Mouse (Mus musculus) stomach, embryonic 14.5 days (tissue): ENCODE measurements around the gene Uvrag. TPM values are rescaled to one million over a fixed set of nuclear protein-coding genes. Genes with fewer than 3 reads are reported as not detected.
A peak's percentile ranks its signal among the peaks of the same experiment; 100 is the strongest.

Experiments used
- ATAC-seq: fragments of 200-750 bp; cut with Nextera tagmentation; 2 replicates; pipeline ENCODE4 v1.8.0; 2017; ENCODE audit warnings: low read depth, moderate TSS enrichment; ENCODE audit not compliant: insufficient number of reproducible peaks, insufficient read depth, low FRiP score
- H3K27ac ChIP-seq: fragments of 300-500 bp; sonication (generic); 2 replicates; pipeline ENCODE4 v1.5.1; 2014; ENCODE audit warnings: mild to moderate bottlenecking, low read length, moderate library complexity, mixed read lengths
- H3K27me3 ChIP-seq: fragments of 300-500 bp; sonication (generic); 2 replicates; pipeline ENCODE4 v1.6.1; 2014; ENCODE audit warnings: low read length, control low read depth, mixed read lengths; ENCODE audit not compliant: control insufficient read depth, insufficient read depth
- H3K36me3 ChIP-seq: fragments of 300-500 bp; sonication (generic); 2 replicates; pipeline ENCODE4 v1.6.1; 2014; ENCODE audit warnings: mild to moderate bottlenecking, control low read depth, low read length, moderate library complexity, mixed read lengths; ENCODE audit not compliant: control insufficient read depth, insufficient read depth
- H3K4me1 ChIP-seq: fragments of 300-500 bp; sonication (generic); 2 replicates; pipeline ENCODE4 v1.6.1; 2014; ENCODE audit warnings: low read length, control low read depth, mixed read lengths; ENCODE audit not compliant: control insufficient read depth, insufficient read depth
- H3K4me2 ChIP-seq: fragments of 300-500 bp; sonication (generic); replicated peaks from 2 replicates; pipeline ENCODE4 v1.6.1; 2014; ENCODE audit warnings: low read depth, low read length, control low read depth
- H3K4me3 ChIP-seq: fragments of 300-500 bp; sonication (generic); 2 replicates; pipeline ENCODE4 v1.5.1; 2014; ENCODE audit warnings: low read depth, low read length, control low read depth
- H3K9ac ChIP-seq: fragments of 300-500 bp; sonication (generic); replicated peaks from 2 replicates; pipeline ENCODE4 v1.6.1; 2014; ENCODE audit warnings: low read depth, mild to moderate bottlenecking, control low read depth, low read length, moderate library complexity, mixed read lengths
- H3K9me3 ChIP-seq: fragments of 300-500 bp; sonication (generic); 2 replicates; pipeline ENCODE4 v1.6.1; 2016; ENCODE audit warnings: low read depth, low read length, control low read depth; ENCODE audit not compliant: control insufficient read depth
- WGBS: fragments of 180-500 bp; shearing (Covaris S2); extraction: QIAGEN DNeasy Blood & Tissue Kit; methylation state at CpG from one replicate; pipeline ENCODE4 v1.1.7; 2014; 5-methylcytosine and 5-hydroxymethylcytosine counted together
- polyA plus RNA-seq: library from polyadenylated mRNA; unstranded; fragments of >200 nt; fragmentation: Nextera tagmentation; extraction: Ambion mirVana; gene quantifications from 2 replicates; pipeline ENCODE4 v1.2.1, GENCODE M21; 2014

The Uvrag gene
- polyA plus RNA-seq, 1 experiment from 2014 or later = 23.9 TPM

DNA sequence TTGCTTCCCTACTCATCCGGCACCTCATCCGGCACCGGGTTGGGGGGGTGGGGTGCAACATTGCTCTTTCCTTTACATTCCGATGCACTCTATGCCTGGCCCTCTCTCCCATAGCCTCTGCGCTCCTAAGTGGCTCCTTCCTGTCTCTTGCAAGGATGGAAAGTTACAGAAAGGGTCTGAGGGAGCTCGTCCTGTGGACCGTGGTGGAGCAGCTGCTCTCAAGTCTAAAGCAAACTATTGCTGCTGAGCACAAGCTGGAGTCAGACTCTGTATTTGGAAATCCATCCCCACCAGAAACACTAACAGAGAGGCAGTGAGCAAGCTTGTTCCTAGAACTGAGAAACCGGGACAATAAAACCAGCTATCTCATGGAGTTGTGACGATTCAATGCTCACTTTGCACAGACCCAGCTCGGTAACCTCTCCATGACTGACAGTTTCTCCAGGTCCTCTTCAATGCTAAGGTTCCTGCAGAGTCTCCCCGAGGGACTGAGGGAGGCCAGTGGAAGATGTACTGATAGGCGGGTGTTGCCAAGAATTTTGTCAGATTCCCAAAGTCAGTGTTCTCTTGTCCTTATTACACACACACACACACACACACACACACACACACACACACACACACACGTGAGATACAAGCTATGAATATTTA lies 975 bp downstream of the Uvrag start:
- Histone ChIP-seq H3K36me3 (no peaks in the 10 kb centered on the region), H3K27me3 (no peaks in the 10 kb centered on the region), H3K27ac (peak overlapping the region; percentile 86; the same call in 1 of the 2 replicates), H3K9me3 (no peaks in the 10 kb centered on the region), H3K4me3 (peak overlapping the region; percentile 97), H3K4me1 (peaks cover 9% of the 10 kb centered on the region; the same call in 1 of the 2 replicates), H3K9ac (peak overlapping the region; percentile 85), H3K4me2 (peak overlapping the region; percentile 70)
- under 1% methylated on average over 13 of the region's 13 CpGs for WGBS
- ATAC-seq = no peak

DNA sequence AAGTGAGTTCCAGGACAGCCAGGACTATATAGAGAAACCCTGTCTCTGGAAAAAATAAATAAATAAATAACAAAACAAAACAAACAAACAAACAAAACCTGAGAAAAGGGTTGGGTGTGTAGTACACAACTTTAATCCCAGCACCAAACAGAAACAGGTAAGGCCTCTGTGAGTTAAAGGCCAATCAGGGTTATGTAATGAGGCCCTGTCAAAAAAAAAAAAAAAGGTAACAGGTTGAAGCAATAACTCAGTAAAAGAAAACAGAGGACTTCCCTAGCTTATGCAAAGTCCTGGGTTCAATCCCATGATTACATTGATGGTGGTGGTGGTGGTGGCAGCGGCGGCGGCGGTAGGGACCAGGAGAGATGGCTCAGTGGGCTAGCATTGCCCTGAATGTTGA lies 3.4 kb downstream of the Uvrag start:
- no peak overlapping the region for H3K27ac ChIP-seq
- no peak overlapping the region for H3K4me3 ChIP-seq
- H3K4me2 ChIP-seq = no peak overlapping the region
- no peaks in the 10 kb centered on the region for H3K9me3 ChIP-seq
- H3K4me1 ChIP-seq = peaks cover 13% of the 10 kb centered on the region
- no peak for ATAC-seq
- WGBS = 99% methylated on average over 4 of the region's 4 CpGs
- no peak overlapping the region for H3K9ac ChIP-seq
- no peaks in the 10 kb centered on the region for H3K27me3 ChIP-seq
- no peaks in the 10 kb centered on the region for H3K36me3 ChIP-seq

DNA sequence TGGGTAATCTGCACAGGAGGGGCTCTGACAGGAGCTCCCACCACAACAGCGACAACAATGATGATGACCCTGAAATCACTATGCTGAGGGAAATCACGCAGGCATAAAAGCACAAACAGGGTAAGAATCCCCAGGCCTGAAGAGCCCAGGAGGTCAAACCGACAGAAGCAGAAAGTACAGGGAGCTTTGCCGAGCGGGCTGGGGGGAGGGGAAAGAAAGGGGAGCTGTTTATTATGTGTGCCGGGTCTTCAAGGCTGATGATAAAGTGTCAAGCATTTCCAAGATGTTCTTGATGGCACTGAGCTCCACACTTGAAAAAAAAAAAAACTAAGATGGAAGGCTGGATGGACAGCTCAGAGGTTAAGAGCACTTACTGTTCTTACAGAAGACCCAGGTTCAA lies 4.2 kb downstream of the Uvrag start:
- no peak overlapping the region for H3K4me2 ChIP-seq
- peaks cover 19% of the 10 kb centered on the region for H3K4me1 ChIP-seq
- 46% methylated on average over 6 of the region's 6 CpGs for WGBS
- H3K27me3 ChIP-seq = no peaks in the 10 kb centered on the region
- no peak overlapping the region for H3K27ac ChIP-seq
- no peak overlapping the region for H3K9ac ChIP-seq
- H3K9me3 ChIP-seq = no peaks in the 10 kb centered on the region
- no peak for ATAC-seq
- H3K36me3 ChIP-seq = no peaks in the 10 kb centered on the region
- no peak overlapping the region for H3K4me3 ChIP-seq

DNA sequence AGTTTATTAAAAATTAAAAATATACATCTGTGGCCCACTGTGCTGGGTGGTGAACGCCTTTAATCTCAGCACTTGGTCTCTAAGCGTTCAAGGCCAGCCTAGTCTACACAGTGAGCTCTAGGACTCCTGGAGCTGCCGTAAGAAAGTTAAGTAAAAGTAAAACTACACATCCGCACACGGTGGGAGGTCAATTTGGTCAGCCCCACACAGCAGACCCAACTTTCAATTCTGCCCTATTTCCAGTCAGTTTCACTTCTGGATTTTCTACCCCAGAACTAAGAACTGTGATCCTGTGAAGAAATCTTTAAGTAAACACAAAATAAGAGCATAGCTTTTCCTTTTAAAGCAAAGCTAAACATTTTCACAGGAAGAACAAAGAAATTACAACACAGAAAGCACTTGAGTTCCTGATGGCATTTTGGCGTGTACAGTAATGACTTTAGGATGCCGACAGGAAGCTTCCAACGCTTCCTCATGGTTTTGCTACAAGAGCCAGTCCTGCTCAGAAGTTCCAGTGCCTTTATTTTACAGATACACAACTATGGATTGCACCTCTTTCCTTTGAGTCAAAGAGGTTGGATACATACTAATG lies 7.0 kb downstream of the Uvrag start:
- Histone ChIP-seq H3K36me3 (no peaks in the 10 kb centered on the region), H3K9ac (no peak overlapping the region), H3K4me1 (peaks cover 24% of the 10 kb centered on the region), H3K4me3 (no peak overlapping the region), H3K27me3 (no peaks in the 10 kb centered on the region), H3K27ac (peak overlapping the region; percentile 33; the same call in 1 of the 2 replicates), H3K4me2 (no peak overlapping the region), H3K9me3 (no peaks in the 10 kb centered on the region)
- WGBS = 65% methylated on average over 8 of the region's 8 CpGs
- no peak for ATAC-seq

- H3K27me3 ChIP-seq = no peaks in the 10 kb centered on the region
- 67% methylated on average over 9 of the region's 9 CpGs for WGBS
Measured at GRCm38 (mm10) chr7:99132597-99132996, 8.3 kb downstream of the Uvrag start.

DNA sequence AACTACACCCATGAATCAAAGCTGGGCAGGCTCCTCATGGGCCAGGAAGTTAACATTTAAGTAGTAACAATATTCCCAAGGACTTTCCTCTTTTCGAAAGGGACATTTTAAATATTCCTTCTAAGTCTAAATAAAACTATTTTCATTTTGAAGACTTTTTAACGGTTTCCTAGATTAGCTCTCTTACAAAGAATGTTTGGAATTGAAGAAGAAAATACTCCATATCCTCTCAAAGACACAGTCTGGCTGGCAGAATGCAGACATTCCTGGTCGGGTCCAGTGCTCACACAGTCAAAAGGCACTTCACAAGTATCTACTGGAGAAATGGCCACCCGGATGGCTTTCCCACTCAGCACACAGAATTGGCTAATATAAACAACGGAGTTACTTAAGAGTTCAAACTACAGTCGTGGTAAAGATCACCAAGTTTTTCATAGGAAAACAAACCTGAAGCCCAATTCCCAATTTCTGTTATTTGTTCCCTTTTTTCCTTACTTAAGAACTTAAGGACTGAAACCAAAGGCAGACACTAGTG lies 9.1 kb downstream of the Uvrag start:
- Histone ChIP-seq H3K27me3 (no peaks in the 10 kb centered on the region), H3K4me1 (peaks cover 44% of the 10 kb centered on the region), H3K9ac (no peak overlapping the region), H3K4me2 (peak overlapping the region; percentile 14; the same call in 1 of the 2 replicates), H3K36me3 (no peaks in the 10 kb centered on the region), H3K4me3 (no peak overlapping the region), H3K9me3 (no peaks in the 10 kb centered on the region), H3K27ac (peak overlapping the region; percentile 76; the same call in 1 of the 2 replicates)
- 25% methylated on average over 6 of the region's 6 CpGs for WGBS
- ATAC-seq = no peak

More at GRCm38 (mm10) chr7:99132597-99132996, 8.3 kb downstream of the Uvrag start:
- Histone ChIP-seq H3K4me1 (peaks cover 37% of the 10 kb centered on the region), H3K36me3 (no peaks in the 10 kb centered on the region), H3K4me2 (peak overlapping the region; percentile 14; the same call in 1 of the 2 replicates), H3K4me3 (no peak overlapping the region), H3K9ac (no peak overlapping the region), H3K9me3 (no peaks in the 10 kb centered on the region), H3K27ac (peak overlapping the region; percentile 76; the same call in 1 of the 2 replicates)
- no peak for ATAC-seq

DNA sequence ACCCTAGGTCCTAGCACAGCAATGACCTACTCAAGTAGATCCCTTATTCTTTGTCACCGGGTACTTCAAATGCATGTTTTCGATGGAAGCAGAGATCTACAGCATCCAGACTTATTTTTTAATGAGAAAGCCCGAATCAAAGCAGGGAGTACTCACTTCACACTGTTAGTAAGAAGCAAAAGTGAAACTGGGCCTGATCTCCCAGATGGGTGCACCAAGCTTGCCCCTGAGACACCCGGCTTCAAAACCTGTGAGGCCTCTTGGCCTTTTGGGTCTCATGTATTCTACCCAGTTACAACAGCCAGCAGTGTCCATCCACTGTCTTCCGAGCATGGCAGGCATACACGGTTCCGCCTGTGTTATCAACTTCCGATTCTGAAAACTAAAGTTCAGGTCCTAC lies 12.0 kb downstream of the Uvrag start:
- Histone ChIP-seq H3K27ac (peak overlapping the region; percentile 52; the same call in 1 of the 2 replicates), H3K9ac (no peak overlapping the region), H3K9me3 (peaks cover 10% of the 10 kb centered on the region; the same call in 1 of the 2 replicates), H3K4me2 (no peak overlapping the region), H3K4me1 (peaks cover 45% of the 10 kb centered on the region), H3K4me3 (no peak overlapping the region), H3K27me3 (no peaks in the 10 kb centered on the region), H3K36me3 (no peaks in the 10 kb centered on the region)
- 91% methylated on average over 8 of the region's 8 CpGs for WGBS
- ATAC-seq = no peak

DNA sequence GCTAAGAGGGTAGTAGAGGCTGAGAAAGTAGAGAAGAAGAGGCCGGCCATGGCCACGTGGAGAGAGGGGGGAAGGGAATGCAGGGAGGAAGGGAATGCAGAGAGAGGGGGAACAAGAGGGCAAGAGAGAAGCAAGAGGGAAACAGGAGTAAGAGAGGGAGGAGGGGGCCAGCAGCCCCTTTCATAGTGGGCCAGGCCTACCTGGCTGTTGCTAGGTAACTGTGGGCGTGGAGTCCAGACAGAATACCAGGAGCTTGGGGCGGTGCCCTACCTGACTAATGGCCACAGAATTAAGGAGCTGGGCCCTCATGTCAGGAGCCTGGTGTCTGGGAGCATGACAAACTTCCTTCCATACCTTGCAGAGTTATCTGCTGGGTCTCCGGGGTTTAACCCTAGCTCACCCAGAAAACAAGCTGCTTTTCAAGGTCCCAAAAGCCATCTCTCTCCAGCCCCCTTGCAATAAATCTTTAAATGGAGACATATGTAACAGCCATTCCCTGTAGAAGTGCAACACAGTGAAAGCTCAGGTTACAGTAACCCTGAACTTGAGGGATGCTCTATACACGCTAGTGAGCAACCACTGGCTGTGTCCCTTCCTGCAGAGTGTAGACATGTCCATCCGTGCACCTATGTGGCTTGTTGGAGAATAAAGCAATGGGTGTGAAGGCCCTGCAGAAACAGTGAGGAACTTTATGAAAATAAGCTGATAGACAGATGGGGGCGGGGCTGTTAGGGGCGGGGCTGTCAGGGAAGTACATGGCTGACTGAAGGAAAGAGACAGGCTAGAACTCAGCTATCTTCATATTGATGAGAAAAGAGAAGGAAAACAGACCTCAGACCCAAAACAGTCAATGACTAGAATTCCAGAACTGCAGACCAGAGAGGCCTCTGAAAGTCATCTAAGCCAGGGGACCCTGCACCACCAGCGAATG lies 12.7 kb downstream of the Uvrag start:
- Histone ChIP-seq H3K36me3 (no peaks in the 10 kb centered on the region), H3K27me3 (no peaks in the 10 kb centered on the region), H3K4me1 (peaks cover 45% of the 10 kb centered on the region), H3K9me3 (peaks cover 10% of the 10 kb centered on the region; the same call in 1 of the 2 replicates), H3K9ac (no peak overlapping the region), H3K27ac (peak overlapping the region; percentile 52; the same call in 1 of the 2 replicates), H3K4me3 (no peak overlapping the region), H3K4me2 (no peak overlapping the region)
- WGBS = 29% methylated on average over 10 of the region's 10 CpGs
- peak; percentile 61; the same call in 1 of the 2 replicates for ATAC-seq
